Mouse (Mus musculus): ENCODE measurements at regions not wholly inside any gene's neighbourhood (a gene's known extent, or its start where the extent isn't known, plus 50 kb on each side); places are given as distances from the start of the nearest gene placed in this dataset.

DNA sequence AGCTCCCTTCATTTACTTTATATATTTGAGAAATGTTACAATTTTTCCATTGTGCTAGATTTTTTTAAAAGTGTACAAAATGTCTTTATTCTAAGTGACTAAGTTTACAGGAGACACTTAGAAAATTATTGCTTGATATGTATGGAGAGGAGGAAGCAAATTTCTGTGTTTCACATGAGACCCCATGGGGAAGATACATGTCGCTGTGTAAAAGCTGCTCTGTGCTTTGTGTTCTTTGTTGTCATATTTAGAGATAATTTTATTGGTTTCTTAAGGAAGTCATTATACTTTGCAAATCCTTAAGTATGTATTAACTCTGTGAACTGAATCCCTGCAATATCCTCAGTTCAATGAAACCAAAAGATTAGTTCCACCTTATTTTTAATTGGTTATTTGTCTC is 406.0 kb upstream of the 1700003H04Rik start:
- Histone ChIP-seq H3K4me3 (ENCODE audit: low read depth, low read length) (no peak overlapping the region), H3K27ac (replicated peaks; ENCODE audit: low read depth, low read length) (no peak overlapping the region), H3K9ac (ENCODE audit: low read depth, low read length) (no peak overlapping the region), H3K4me2 (ENCODE audit: low read depth, low read length) (no peak overlapping the region), H3K36me3 (ENCODE audit: control insufficient read depth, insufficient read depth, low read length) (no peaks in the 10 kb centered on the region), H3K27me3 (replicated peaks; ENCODE audit: control insufficient read depth, insufficient read depth, low read length) (no peaks in the 10 kb centered on the region), H3K4me1 (ENCODE audit: control insufficient read depth, insufficient read depth, low read length) (no peaks in the 10 kb centered on the region), H3K9me3 (ENCODE audit: control insufficient read depth, low read length) (no peaks in the 10 kb centered on the region)
- DNase-seq (ENCODE audit: low spot score) (no peak), ATAC-seq (ENCODE audit: low read depth) (no peak)
- WGBS: 70% methylated on average over 1 of the region's 1 CpGs

DNA sequence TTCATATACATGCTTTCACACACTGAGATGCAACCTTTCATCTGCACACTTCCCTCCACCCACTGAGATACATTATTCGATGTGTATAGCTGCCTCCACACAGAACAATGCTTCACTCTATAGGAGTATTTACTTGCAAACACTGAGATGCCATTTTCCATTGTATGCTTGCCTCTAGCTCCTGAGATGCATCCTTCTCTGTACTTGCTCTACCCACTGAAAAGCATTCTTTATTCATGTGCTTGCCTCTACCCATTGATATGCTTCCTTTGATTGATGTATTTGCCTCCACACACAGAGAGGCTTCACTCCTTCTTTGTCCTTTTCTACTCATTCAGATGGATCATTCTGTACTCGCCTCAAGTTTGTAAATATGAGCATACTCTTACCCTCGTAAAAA is 405.6 kb upstream of the 1700003H04Rik start:
- H3K36me3 ChIP-seq (ENCODE audit: control insufficient read depth, insufficient read depth, low read length): no peaks in the 10 kb centered on the region
- no peak overlapping the region for H3K27ac ChIP-seq (replicated peaks; ENCODE audit: low read depth, low read length)
- WGBS: 60% methylated on average over 3 of the region's 3 CpGs
- H3K4me3 ChIP-seq (ENCODE audit: low read depth, low read length): no peak overlapping the region
- ATAC-seq (ENCODE audit: low read depth): no peak
- H3K27me3 ChIP-seq (replicated peaks; ENCODE audit: control insufficient read depth, insufficient read depth, low read length): no peaks in the 10 kb centered on the region
- no peak for DNase-seq (ENCODE audit: low spot score)
- no peak overlapping the region for H3K9ac ChIP-seq (ENCODE audit: low read depth, low read length)
- H3K9me3 ChIP-seq (ENCODE audit: control insufficient read depth, low read length): no peaks in the 10 kb centered on the region
- no peak overlapping the region for H3K4me2 ChIP-seq (ENCODE audit: low read depth, low read length)
- H3K4me1 ChIP-seq (ENCODE audit: control insufficient read depth, insufficient read depth, low read length): no peaks in the 10 kb centered on the region

DNA sequence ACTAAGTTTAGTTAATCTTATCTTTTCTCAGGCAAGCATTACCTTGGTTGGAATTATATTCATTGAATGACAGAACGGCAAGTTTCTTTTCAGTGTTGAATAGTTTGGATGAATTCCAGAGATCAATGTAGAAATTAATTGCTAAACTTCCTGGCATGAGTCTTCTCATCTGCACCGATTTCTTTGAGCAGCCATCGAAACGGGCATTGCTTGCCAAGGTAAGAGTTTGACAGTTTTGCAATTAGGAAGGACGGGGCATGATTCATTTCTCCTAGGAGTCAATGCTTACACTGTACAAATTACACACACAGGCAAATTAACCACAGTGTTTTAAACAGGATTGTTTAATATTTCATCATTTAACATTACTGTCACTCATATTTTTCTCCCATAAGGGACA is 404.5 kb upstream of the 1700003H04Rik start:
- Histone ChIP-seq H3K36me3 (ENCODE audit: control insufficient read depth, insufficient read depth, low read length) (no peaks in the 10 kb centered on the region), H3K4me3 (ENCODE audit: low read depth, low read length) (no peak overlapping the region), H3K27me3 (replicated peaks; ENCODE audit: control insufficient read depth, insufficient read depth, low read length) (no peaks in the 10 kb centered on the region), H3K27ac (replicated peaks; ENCODE audit: low read depth, low read length) (no peak overlapping the region), H3K4me1 (ENCODE audit: control insufficient read depth, insufficient read depth, low read length) (no peaks in the 10 kb centered on the region), H3K9me3 (ENCODE audit: control insufficient read depth, low read length) (no peaks in the 10 kb centered on the region), H3K4me2 (ENCODE audit: low read depth, low read length) (no peak overlapping the region), H3K9ac (ENCODE audit: low read depth, low read length) (no peak overlapping the region)
- ATAC-seq (ENCODE audit: low read depth) (no peak), DNase-seq (ENCODE audit: low spot score) (no peak)
- 78% methylated on average over 5 of the region's 5 CpGs for WGBS

GRCm38 (mm10) chr3:124935147-124935849 is 354.4 kb upstream of the 1700003H04Rik start:
- Histone ChIP-seq H3K9me3 (ENCODE audit: control insufficient read depth, low read length) (no peaks in the 10 kb centered on the region), H3K36me3 (ENCODE audit: control insufficient read depth, insufficient read depth, low read length) (no peaks in the 10 kb centered on the region), H3K27ac (replicated peaks; ENCODE audit: low read depth, low read length) (no peak overlapping the region), H3K4me2 (ENCODE audit: low read depth, low read length) (no peak overlapping the region), H3K4me3 (ENCODE audit: low read depth, low read length) (no peak overlapping the region), H3K27me3 (replicated peaks; ENCODE audit: control insufficient read depth, insufficient read depth, low read length) (no peaks in the 10 kb centered on the region), H3K4me1 (ENCODE audit: control insufficient read depth, insufficient read depth, low read length) (no peaks in the 10 kb centered on the region), H3K9ac (ENCODE audit: low read depth, low read length) (no peak overlapping the region)
- DNase-seq (ENCODE audit: low spot score): peak; percentile 56
- no peak for ATAC-seq (ENCODE audit: low read depth)
- 64% methylated on average over 2 of the region's 2 CpGs for whole genome bisulfite sequencing

- ATAC-seq (ENCODE audit: low read depth) (no peak), DNase-seq (ENCODE audit: low spot score) (no peak)
- Histone ChIP-seq H3K4me2 (ENCODE audit: low read depth, low read length) (no peak overlapping the region), H3K4me3 (ENCODE audit: low read depth, low read length) (no peak overlapping the region), H3K36me3 (ENCODE audit: control insufficient read depth, insufficient read depth, low read length) (no peaks in the 10 kb centered on the region), H3K9me3 (ENCODE audit: control insufficient read depth, low read length) (no peaks in the 10 kb centered on the region), H3K27ac (replicated peaks; ENCODE audit: low read depth, low read length) (no peak overlapping the region), H3K27me3 (replicated peaks; ENCODE audit: control insufficient read depth, insufficient read depth, low read length) (no peaks in the 10 kb centered on the region), H3K4me1 (ENCODE audit: control insufficient read depth, insufficient read depth, low read length) (no peaks in the 10 kb centered on the region), H3K9ac (ENCODE audit: low read depth, low read length) (no peak overlapping the region)
- 75% methylated on average over 1 of the region's 1 CpGs for WGBS
Measured at GRCm38 (mm10) chr3:124932655-124933054, 351.8 kb upstream of the 1700003H04Rik start.

DNA sequence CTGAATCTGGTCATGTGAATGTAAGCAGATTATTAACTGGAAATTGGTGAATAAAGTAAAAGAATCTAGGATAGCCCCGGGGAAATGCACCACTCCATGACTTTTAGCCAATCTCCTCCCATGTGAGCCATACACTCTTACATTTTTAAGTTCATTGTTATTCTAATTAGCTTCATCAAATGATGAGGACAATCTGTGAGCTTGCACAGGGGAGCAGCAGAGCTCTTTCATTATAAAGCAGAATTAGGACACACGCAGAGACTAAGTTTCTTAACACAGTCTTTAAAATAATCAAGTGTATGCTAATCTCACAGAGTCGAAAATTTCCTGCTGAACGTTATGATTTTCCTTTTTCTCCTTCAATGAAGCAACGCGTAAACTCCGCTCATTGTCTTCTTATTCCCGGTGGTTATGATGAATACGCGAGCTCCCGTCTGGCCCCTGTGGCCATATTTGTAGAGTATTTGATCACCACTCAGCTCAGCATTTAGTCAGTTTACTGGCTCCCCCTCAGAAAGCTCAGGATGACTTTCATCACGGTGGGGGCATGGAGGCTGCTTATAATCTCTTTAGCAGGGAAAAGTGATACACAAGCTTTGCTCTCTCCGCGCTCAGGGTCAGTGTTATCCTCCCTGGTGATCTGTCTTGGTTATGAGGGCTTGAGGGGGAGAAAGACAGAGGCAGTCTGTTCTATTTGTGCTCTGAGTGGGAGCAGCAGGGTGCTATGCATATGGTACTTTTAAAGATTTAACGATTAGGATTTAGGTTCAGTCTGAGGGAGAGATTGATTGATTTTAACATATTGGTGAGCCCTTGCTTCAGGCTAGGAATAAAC is 350.1 kb upstream of the 1700003H04Rik start:
- peak overlapping the region; percentile 8; the same call in 1 of the 2 replicates for H3K4me2 ChIP-seq (ENCODE audit: low read depth, low read length)
- H3K9ac ChIP-seq (ENCODE audit: low read depth, low read length): no peak overlapping the region
- H3K27ac ChIP-seq (replicated peaks; ENCODE audit: low read depth, low read length): no peak overlapping the region
- H3K4me3 ChIP-seq (ENCODE audit: low read depth, low read length): no peak overlapping the region
- 50% methylated on average over 15 of the region's 15 CpGs for WGBS
- H3K4me1 ChIP-seq (ENCODE audit: control insufficient read depth, insufficient read depth, low read length): no peaks in the 10 kb centered on the region
- no peaks in the 10 kb centered on the region for H3K9me3 ChIP-seq (ENCODE audit: control insufficient read depth, low read length)
- DNase-seq (ENCODE audit: low spot score) (peak; percentile 3), ATAC-seq (ENCODE audit: low read depth) (no peak)
- H3K36me3 ChIP-seq (ENCODE audit: control insufficient read depth, insufficient read depth, low read length): no peaks in the 10 kb centered on the region
- no peaks in the 10 kb centered on the region for H3K27me3 ChIP-seq (replicated peaks; ENCODE audit: control insufficient read depth, insufficient read depth, low read length)

- H3K27ac ChIP-seq (replicated peaks; ENCODE audit: low read depth, low read length): no peak overlapping the region
- no peak overlapping the region for H3K4me2 ChIP-seq (ENCODE audit: low read depth, low read length)
- no peaks in the 10 kb centered on the region for H3K36me3 ChIP-seq (ENCODE audit: control insufficient read depth, insufficient read depth, low read length)
- no peaks in the 10 kb centered on the region for H3K4me1 ChIP-seq (ENCODE audit: control insufficient read depth, insufficient read depth, low read length)
- H3K27me3 ChIP-seq (replicated peaks; ENCODE audit: control insufficient read depth, insufficient read depth, low read length): no peaks in the 10 kb centered on the region
- no peak for ATAC-seq (ENCODE audit: low read depth)
- H3K9me3 ChIP-seq (ENCODE audit: control insufficient read depth, low read length): no peaks in the 10 kb centered on the region
- peak; percentile 23 for DNase-seq (ENCODE audit: low spot score)
- H3K9ac ChIP-seq (ENCODE audit: low read depth, low read length): no peak overlapping the region
- WGBS: 79% methylated on average over 4 of the region's 4 CpGs
- no peak overlapping the region for H3K4me3 ChIP-seq (ENCODE audit: low read depth, low read length)
Measured at GRCm38 (mm10) chr3:124908925-124909324, 328.0 kb upstream of the 1700003H04Rik start.
